10 mouse cellular contexts compared by ENCODE assay signal in the genomic region with DNA sequence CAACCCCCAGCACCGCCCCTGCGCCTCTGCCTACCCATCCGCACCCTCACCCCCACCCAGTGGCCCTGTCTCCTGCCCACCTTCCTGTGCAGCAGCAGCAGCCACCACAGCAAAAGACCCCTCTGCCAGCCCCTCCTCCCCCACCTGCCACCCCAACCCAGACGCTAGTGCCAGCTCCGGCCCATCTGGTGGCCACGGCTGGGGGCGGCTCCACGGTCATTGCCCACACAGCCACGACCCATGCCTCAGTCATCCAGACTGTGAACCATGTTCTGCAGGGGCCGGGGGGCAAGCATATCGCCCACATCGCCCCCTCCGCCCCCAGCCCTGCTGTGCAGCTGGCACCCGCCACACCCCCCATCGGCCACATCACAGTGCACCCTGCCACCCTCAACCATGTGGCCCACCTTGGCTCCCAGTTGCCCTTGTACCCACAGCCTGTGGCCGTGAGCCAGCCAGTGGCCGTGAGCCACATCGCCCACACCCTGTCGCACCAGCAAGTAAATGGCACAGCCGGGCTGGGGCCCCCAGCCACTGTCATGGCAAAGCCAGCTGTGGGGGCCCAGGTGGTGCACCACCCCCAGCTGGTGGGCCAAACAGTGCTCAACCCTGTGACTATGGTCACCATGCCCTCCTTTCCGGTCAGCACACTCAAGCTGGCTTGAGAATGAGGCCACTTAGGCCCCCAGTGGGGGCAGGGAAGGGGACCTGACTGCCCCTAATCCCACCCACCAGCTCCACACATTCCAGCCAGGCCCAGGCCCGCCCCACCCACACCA. TPM values are rescaled to one million over a fixed set of nuclear protein-coding genes. Genes with fewer than 3 reads are reported as not detected.
DNase-seq lines count a peak whose midpoint lies in the region; ATAC-seq and TF ChIP-seq lines count a peak whose summit lies in the region.
"Had no signal": no experiment of that assay in that cellular context is flagged by ENCODE, and none has a peak within 500 bp of the region (broad histone marks: within the 10 kb centered on the region; RNA-seq: fewer than 3 reads in every experiment).

No protein-coding gene starts in this region.

- no peak overlapping the region for H3K9ac ChIP-seq in liver, postnatal 0 days (replicated peaks)
- H3K9ac ChIP-seq: lung, embryonic 14.5 days had no signal

- H3K27ac ChIP-seq in heart, embryonic 10.5 days, result peak overlapping the region; percentile 59
- no peak overlapping the region for H3K27ac ChIP-seq in liver, postnatal 0 days (ENCODE audit: low read depth)
- H3K27ac ChIP-seq in limb, embryonic 10.5 days, result peak overlapping the region; percentile 62

- H3K9me3 ChIP-seq in heart, embryonic 10.5 days, result no peaks in the 10 kb centered on the region
- peaks cover 3% of the 10 kb centered on the region; the same call in 1 of the 2 replicates for H3K9me3 ChIP-seq in liver, postnatal 0 days (ENCODE audit: low read length)
- H3K9me3 ChIP-seq in limb, embryonic 10.5 days (replicated peaks), result no peaks in the 10 kb centered on the region

- ATAC-seq in liver, postnatal 0 days, result no peak

- no peak for TF ChIP-seq CTCF in liver, postnatal 0 days (IDR thresholded peaks at IDR 0.05; ENCODE audit: low read depth)

- no peaks in the 10 kb centered on the region for H3K27me3 ChIP-seq in heart, embryonic 10.5 days (ENCODE audit: insufficient read depth, poor library complexity, severe bottlenecking)
- H3K27me3 ChIP-seq in liver, postnatal 0 days (ENCODE audit: insufficient read depth, low read length), result no peaks in the 10 kb centered on the region
- H3K27me3 ChIP-seq in limb, embryonic 10.5 days (ENCODE audit: low read depth, poor library complexity, severe bottlenecking), result no peaks in the 10 kb centered on the region

- WGBS in heart, embryonic 10.5 days, result 89% methylated on average over 20 of the region's 22 CpGs
- 90% methylated on average over 20 of the region's 22 CpGs for WGBS in liver, postnatal 0 days (ENCODE audit: insufficient replicate concordance)
- WGBS in limb, embryonic 10.5 days, result 90% methylated on average over 22 of the region's 22 CpGs

- H3K4me2 ChIP-seq in liver, postnatal 0 days (ENCODE audit: low read depth, low read length), result no peak overlapping the region
- H3K4me2 ChIP-seq: lung, embryonic 14.5 days had no signal

- H3K36me3 ChIP-seq in heart, embryonic 10.5 days, result peaks cover 50% of the 10 kb centered on the region
- H3K36me3 ChIP-seq in liver, postnatal 0 days (replicated peaks; ENCODE audit: insufficient read depth, low read length), result peaks cover 15% of the 10 kb centered on the region
- H3K36me3 ChIP-seq in limb, embryonic 10.5 days, result peaks cover 64% of the 10 kb centered on the region

- peaks cover 68% of the 10 kb centered on the region for H3K4me1 ChIP-seq in heart, embryonic 10.5 days
- H3K4me1 ChIP-seq in liver, postnatal 0 days (ENCODE audit: insufficient read depth), result peaks cover 10% of the 10 kb centered on the region
- peaks cover 28% of the 10 kb centered on the region for H3K4me1 ChIP-seq in limb, embryonic 10.5 days

- no peak for DNase-seq in heart, embryonic 10.5 days (ENCODE audit: low spot score)
- DNase-seq in heart, postnatal 36 days, result no peak
- peak; percentile 13 for DNase-seq in liver, postnatal 0 days
- DNase-seq in liver, result no peak
- peak; percentile 67 for DNase-seq in cerebellum, adult 9-11 months
- no peak for DNase-seq in limb, embryonic 10.5 days (ENCODE audit: low spot score)
- DNase-seq in yolk sac, embryonic 10.5 days (ENCODE audit: low spot score), result no peak
- DNase-seq in lung, postnatal 25 days (ENCODE audit: low spot score), result no peak
- DNase-seq: thymus, postnatal 25 days had no signal

- TF ChIP-seq EP300 in liver, postnatal 0 days (IDR thresholded peaks at IDR 0.05; ENCODE audit: low read depth), result no peak

- intact Hi-C loops in heart, postnatal 36 days (cut with DNase I), result no loop called here

- H3K4me3 ChIP-seq in heart, embryonic 10.5 days, result peak overlapping the region; percentile 12; the same call in 1 of the 2 replicates
- H3K4me3 ChIP-seq in liver, postnatal 0 days (ENCODE audit: low read depth, low read length), result no peak overlapping the region
- no peak overlapping the region for H3K4me3 ChIP-seq in limb, embryonic 10.5 days

RNA-seq across cellular contexts. Expression of gene Mnt, which starts 12.1 kb away (rescaled TPM):
- 3.2 and 3.8 TPM in 2 replicates for polyA plus RNA-seq in heart, embryonic 10.5 days (2016; fragmentation: Nextera tagmentation; extraction: Ambion mirVana)
- 10 to 100 TPM; 11.4 to 11.9 TPM for total RNA-seq in heart, postnatal 36 days (2021)
- polyA plus RNA-seq in liver, postnatal 0 days (2015; fragmentation: Nextera tagmentation; extraction: Ambion mirVana), result 1.3 and 1.4 TPM in 2 replicates
- 4.8 and 5.7 TPM in 2 replicates for polyA plus RNA-seq in limb, embryonic 10.5 days (2016; fragmentation: Nextera tagmentation; extraction: Ambion mirVana)

RNA-seq across cellular contexts. Expression of gene Sgsm2, which starts 54.0 kb away (rescaled TPM):
- polyA plus RNA-seq in heart, embryonic 10.5 days (2016; fragmentation: Nextera tagmentation; extraction: Ambion mirVana), result 5.5 and 5.8 TPM in 2 replicates
- 1 to 10 TPM; 6.1 to 6.2 TPM for total RNA-seq in heart, postnatal 36 days (2021)
- 0.79 and 0.87 TPM in 2 replicates for polyA plus RNA-seq in liver, postnatal 0 days (2015; fragmentation: Nextera tagmentation; extraction: Ambion mirVana)
- 3.0 and 4.1 TPM in 2 replicates for polyA plus RNA-seq in limb, embryonic 10.5 days (2016; fragmentation: Nextera tagmentation; extraction: Ambion mirVana)

RNA-seq across cellular contexts. Expression of gene Tsr1, which starts 55.0 kb away (rescaled TPM):
- polyA plus RNA-seq in heart, embryonic 10.5 days (2016; fragmentation: Nextera tagmentation; extraction: Ambion mirVana), result 41.0 and 52.7 TPM in 2 replicates
- total RNA-seq in heart, postnatal 36 days (2021), result 10 to 100 TPM; 19.7 to 20.2 TPM
- polyA plus RNA-seq in liver, postnatal 0 days (2015; fragmentation: Nextera tagmentation; extraction: Ambion mirVana), result 13.4 and 14.7 TPM in 2 replicates
- 55.3 and 61.4 TPM in 2 replicates for polyA plus RNA-seq in limb, embryonic 10.5 days (2016; fragmentation: Nextera tagmentation; extraction: Ambion mirVana)

Comparison
In these comparisons a context has a peak if more than half of its experiments do, and no peak if none do; other contexts are left out.
1. DNase-seq: peak in liver, postnatal 0 days (single experiment) and cerebellum, adult 9-11 months (single experiment); none in heart, embryonic 10.5 days (single experiment), heart, postnatal 36 days (0 of 2), liver (single experiment), limb, embryonic 10.5 days (single experiment), yolk sac, embryonic 10.5 days (single experiment) and lung, postnatal 25 days (single experiment).